Mouse (Mus musculus): ENCODE results near the gene Pi16.
A peak's percentile ranks its signal among the peaks of the same experiment; 100 is the strongest.
"Not testable (repeated sequence)": the region's sequence is repeated elsewhere in the genome, so short reads cannot be mapped to it uniquely, and the experiment has no call there.

The Pi16 gene

DNA sequence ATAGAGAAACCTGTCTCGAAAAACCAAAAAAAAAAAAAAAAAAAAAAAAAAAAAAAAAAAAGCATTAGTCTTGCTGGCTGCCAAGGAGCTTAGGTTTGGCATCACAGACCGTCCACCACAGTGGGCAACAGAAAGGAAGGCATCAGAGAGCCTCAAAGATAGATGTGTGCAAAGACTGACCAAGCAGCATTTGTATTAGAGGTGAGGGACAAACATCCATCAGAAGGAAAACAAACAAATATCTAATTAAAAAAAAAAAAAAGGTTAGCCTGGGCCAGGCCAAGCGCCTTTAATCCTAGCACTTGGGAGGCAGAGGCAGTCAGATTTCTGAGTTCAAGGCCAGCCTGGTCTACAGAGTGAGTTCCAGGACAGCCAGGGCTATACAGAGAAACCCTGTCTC is at the start of gene Pi16:
TSS of gene Pi16 (plus strand) at position 301 of the 400 bp plus-strand sequence.
- DNase-seq = not testable (repeated sequence)

- peak in 1 of 2 experiments; percentile 66 for DNase-seq
Measured at GRCm38 (mm10) chr17:29267931-29268681, 49.4 kb upstream of the Pi16 start.

DNA sequence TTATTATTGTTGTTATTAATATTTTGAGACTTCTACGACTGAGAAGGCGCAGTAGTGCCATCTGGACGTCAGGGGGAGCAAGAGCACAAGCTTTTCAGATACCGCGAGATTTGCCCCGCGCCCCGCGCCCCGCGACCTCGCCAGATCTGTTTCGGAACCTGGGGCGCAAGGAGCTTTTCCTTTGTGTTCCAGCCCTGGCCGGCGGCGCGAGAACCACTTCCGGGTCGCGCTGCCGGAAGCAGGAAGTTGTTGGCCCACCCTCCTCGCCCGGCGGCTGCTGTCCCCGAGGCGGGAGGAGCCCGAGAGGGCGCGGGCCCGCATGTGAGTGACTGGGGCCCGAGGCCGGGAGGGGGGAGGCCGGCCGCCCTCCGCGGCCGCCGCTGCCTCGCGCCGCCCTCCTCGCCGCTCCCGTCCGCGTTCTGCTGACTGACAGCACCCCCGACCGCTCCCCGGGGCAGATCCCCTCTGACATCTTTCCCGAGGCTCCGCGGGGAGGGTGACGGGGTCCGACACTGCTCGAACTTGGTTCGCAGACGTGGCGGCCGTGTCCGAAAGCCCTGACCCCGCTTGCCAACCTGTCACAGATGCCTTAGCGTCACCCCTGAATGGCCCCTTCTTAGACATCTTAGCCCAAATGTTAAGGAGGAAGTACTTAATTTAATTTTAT is 48.7 kb upstream of the Pi16 start, which contains the start of gene BC004004:
TSS of gene BC004004 (plus strand) at position 107 of the 667 bp plus-strand sequence.
- peak; percentile 96 for DNase-seq

GRCm38 (mm10) chr17:29269349-29269706 is 48.2 kb upstream of the Pi16 start:
- DNase-seq = no peak

DNA sequence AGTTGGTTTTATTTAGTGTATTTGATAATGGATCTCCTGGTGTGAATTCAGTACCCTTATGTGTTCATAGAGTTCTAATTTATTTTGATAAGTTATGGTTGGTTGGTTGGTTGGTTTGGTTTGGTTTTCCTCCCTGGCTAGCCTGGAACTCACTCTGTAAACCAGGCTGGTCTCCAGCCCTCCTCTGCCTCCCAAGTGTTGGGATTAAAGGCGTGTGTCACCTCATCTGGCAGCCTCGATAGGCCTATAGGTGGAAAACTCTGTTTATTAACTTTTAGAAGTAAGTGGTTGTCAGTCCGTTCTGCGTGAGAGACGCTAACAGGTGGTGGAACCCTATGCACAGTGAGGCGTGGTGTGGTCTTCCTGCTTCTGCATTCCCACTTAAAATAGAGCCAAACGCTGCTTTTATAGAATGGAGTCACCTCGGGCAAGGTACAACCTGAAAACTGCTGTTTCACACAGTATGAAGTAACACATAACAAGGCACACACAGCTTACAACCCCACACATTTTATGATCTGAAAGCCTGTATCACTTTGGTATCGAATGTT is 47.3 kb upstream of the Pi16 start:
- no peak for DNase-seq

- DNase-seq = no peak
Measured at GRCm38 (mm10) chr17:29273156-29273555, 44.3 kb upstream of the Pi16 start.

DNA sequence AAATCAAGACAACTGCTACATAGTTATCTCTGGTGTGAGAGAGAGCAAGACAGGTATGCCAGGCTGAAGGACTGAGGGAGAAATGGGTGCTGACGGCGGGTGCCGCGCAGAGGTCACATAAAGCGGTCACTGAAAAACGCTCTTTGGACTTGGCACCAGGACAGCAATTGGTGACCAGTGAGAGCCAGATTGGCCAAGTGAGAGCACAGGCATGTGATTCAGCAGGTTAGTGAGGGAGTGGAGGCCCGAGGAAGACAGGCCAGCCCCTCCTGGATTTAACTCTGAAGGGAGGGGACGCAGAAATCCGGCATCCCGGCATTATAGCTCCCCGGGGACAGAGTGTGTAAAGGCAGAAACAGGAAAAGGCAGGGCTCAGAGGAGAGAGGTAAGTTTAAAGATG is 43.6 kb upstream of the Pi16 start:
- peak; percentile 67 to 76 for DNase-seq

- no peak for DNase-seq
Measured at GRCm38 (mm10) chr17:29280422-29280821, 37.1 kb upstream of the Pi16 start.

GRCm38 (mm10) chr17:29281541-29281940 is 35.9 kb upstream of the Pi16 start:
- no peak for DNase-seq

GRCm38 (mm10) chr17:29282216-29282952 is 35.1 kb upstream of the Pi16 start:
- DNase-seq = peak; percentile 54 to 73

- DNase-seq = no peak
Measured at GRCm38 (mm10) chr17:29291793-29292192, 25.7 kb upstream of the Pi16 start.

DNA sequence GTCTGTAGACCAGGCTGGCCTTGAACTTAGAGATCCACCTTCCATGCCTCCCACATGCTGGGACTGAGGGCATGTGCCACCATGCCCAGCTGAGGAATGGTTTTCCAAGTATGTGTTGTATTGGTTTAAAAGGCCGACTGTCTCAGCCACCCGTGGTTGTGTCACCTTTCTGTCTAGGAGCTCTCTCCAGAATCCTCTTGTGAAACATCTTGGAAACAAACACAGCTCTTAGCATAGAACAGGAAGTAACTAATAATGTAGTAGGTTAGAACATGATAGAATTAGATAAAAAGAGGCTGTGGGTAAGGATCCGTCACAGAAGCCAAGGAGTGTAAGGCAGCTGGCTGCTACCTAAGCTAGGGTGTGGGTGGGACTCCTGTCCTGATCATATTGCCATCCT is 24.5 kb upstream of the Pi16 start:
- DNase-seq = no peak

DNA sequence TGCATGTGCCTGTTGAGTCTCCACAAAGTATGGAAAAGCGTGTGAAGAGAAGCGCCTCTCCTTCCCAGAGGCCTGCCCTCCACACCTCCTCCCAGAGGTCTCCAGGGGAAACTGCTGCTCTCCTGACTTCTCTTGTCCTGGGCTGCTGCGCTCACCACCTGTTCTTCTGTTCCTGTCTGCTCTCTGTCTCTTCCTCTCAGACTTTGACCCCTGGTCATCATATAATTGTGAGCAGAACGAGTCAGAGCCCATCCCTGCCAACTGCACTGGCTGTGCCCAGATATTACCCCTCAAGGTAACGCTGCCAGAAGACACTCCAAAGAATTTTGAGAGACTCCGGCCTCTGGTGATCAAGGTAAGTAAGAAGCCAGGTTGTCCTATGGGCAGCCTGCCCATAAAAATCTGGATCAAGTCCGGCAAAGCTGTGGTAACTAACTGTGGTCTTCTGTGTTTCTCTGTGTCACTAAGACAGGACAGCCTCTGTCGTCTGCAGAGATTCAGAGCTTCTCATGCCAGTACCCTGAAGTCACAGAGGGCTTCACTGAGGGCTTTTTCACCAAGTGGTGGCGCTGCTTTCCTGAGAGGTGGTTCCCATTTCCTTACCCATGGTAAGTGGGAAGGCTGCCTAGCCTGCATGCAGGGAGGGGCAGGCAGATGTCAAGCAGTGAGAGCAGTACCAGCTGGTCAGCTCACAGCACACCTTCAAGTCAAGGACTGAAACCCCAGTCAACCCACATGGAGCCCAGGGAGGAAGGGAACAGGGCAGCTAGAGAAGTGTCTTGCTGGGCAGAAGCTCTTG is 23.5 kb upstream of the Pi16 start:
- peak in 1 of 2 experiments; percentile 42 for DNase-seq

DNA sequence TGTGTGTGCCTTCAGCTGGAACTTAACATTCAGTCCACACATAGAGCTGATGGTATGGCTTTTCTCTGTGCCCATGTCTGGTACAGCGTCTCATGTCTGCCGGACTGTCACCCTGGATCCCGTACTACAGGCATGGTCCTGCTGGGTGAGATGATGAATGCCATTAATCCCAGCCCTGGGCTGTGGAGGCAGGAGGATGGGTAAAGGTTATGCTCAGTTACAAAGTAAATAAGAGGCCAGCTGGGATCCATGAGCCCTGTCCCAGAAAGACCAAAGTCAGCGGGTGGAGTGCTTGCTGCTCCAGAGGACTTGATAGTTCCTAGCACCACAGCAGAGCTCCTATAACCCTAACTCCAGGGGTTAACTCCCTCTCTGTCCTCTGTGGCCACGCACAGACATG is 21.6 kb upstream of the Pi16 start:
- no peak for DNase-seq

- DNase-seq = no peak
Measured at GRCm38 (mm10) chr17:29297321-29297720, 20.2 kb upstream of the Pi16 start.

- no peak for DNase-seq
Measured at GRCm38 (mm10) chr17:29297813-29298212, 19.7 kb upstream of the Pi16 start.

DNA sequence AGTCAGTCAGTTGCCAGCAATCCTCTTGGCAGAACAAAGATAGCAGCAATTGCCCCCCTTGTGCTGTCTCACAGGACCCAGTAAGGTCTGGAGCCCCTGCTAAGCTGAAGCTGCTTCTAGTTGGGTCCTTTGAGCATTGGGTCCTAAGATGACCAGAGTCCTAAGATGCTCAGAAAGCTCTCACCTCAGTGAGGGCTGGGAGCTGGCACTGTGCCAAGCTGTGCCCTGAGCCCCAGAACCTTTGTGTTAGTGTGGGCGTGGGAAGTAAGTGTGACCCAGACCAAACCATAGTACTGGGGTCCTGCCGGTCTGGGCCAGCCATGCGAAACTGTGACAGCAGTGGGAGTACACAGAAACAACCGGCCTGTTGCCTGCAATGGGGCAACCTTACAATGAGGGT is 18.2 kb upstream of the Pi16 start:
- no peak for DNase-seq

DNA sequence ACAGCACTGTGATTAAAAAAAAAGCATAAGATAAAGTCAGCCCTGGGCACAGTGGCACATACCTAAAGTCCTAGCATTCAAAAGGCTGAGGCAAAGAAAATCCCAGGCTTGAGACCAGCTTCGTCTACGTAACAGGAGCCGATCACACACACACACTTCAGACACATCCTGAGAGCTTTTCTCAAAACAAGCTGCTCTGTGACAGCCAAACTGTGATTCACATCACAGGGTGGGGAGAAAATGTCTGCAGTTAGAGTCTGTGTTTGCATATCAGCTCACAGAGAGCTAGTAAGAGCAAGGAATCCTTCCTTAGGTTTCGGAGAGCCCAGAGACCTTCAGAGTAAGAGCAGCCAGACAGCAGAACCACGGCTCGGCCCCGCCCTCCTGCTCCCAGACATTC is 16.6 kb upstream of the Pi16 start:
- DNase-seq = no peak

DNA sequence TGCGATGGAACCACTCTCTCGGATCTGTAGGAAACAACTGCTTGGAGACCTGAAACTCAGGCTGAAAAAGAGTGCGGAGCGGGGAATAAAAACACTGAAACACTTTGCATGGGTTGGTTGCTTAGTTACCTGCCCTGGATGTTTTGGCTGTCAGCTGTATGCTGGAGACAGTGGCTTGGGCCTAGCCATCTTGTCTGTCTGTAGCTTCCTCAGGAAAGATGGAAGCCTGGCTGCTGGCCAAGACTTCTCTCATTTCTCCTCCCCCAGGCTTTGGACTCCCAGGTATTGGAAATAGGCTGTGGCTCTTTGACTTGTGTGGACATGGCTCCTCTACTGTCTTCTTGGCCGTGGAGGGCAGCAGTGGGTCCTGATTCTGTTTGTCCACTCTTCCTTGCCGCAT is 16.1 kb upstream of the Pi16 start:
- no peak for DNase-seq

- no peak for DNase-seq
Measured at GRCm38 (mm10) chr17:29302149-29302548, 15.3 kb upstream of the Pi16 start.

GRCm38 (mm10) chr17:29303087-29303486 is 14.4 kb upstream of the Pi16 start:
- no peak for DNase-seq

GRCm38 (mm10) chr17:29303856-29304255 is 13.6 kb upstream of the Pi16 start:
- no peak for DNase-seq
